Mouse (Mus musculus): ENCODE measurements at regions not wholly inside any gene's neighbourhood (a gene's known extent, or its start where the extent isn't known, plus 50 kb on each side); places are given as distances from the start of the nearest gene placed in this dataset.

- WGBS, result 57% methylated on average over 1 of the region's 1 CpGs
- TF ChIP-seq CTCF (conservative IDR thresholded peaks at IDR 0.05; ENCODE audit: insufficient read depth, insufficient read length, low read depth, low read length), result no peak
- no peak for TF ChIP-seq POLR2A (IDR thresholded peaks at IDR 0.05; ENCODE audit: low read depth, low read length)
- Histone ChIP-seq H3K27me3 (replicated peaks; ENCODE audit: control insufficient read depth, insufficient read depth, low read length) (no peaks in the 10 kb centered on the region), H3K36me3 (ENCODE audit: control insufficient read depth, insufficient read depth, low read length) (no peaks in the 10 kb centered on the region), H3K4me3 (ENCODE audit: insufficient read depth, low read depth, low read length) (no peak overlapping the region), H3K4me1 (ENCODE audit: control insufficient read depth, insufficient read depth, low read length) (no peaks in the 10 kb centered on the region), H3K27ac (ENCODE audit: insufficient read depth, low read depth, low read length) (no peak overlapping the region)
- DNase-seq, result no peak
Measured at GRCm38 (mm10) chr10:109508553-109508952, 497.8 kb upstream of the Syt1 start.

DNA sequence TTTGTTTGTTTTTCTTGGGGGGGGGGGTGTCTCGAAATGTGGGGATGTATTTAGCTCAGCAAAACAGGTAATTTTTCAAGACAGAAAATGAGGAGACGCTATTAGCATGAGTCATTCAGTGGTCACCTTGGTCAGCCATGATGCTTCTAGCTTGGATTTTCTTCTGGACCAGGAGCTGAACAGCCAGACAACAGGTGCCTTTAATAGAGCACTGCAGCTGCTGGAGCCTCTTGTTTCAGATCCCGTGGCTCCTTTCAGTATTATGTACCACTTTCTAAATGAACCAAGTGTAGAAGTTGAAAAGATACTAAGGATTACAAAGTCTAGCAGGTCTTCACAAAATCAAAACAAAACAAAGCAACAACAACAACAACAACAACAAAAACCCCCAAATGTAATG lies 496.4 kb upstream of the Syt1 start:
- DNase-seq, result no peak
- Histone ChIP-seq H3K4me1 (ENCODE audit: control insufficient read depth, insufficient read depth, low read length) (no peaks in the 10 kb centered on the region), H3K27ac (ENCODE audit: insufficient read depth, low read depth, low read length) (no peak overlapping the region), H3K4me3 (ENCODE audit: insufficient read depth, low read depth, low read length) (no peak overlapping the region), H3K36me3 (ENCODE audit: control insufficient read depth, insufficient read depth, low read length) (no peaks in the 10 kb centered on the region), H3K27me3 (replicated peaks; ENCODE audit: control insufficient read depth, insufficient read depth, low read length) (no peaks in the 10 kb centered on the region)
- WGBS, result 69% methylated on average over 3 of the region's 3 CpGs
- TF ChIP-seq POLR2A (IDR thresholded peaks at IDR 0.05; ENCODE audit: low read depth, low read length), result no peak
- no peak for TF ChIP-seq CTCF (conservative IDR thresholded peaks at IDR 0.05; ENCODE audit: insufficient read depth, insufficient read length, low read depth, low read length)

GRCm38 (mm10) chr10:109504683-109505082 lies 493.9 kb upstream of the Syt1 start:
- no peak overlapping the region for H3K27ac ChIP-seq (ENCODE audit: insufficient read depth, low read depth, low read length)
- no peaks in the 10 kb centered on the region for H3K36me3 ChIP-seq (ENCODE audit: control insufficient read depth, insufficient read depth, low read length)
- TF ChIP-seq CTCF (conservative IDR thresholded peaks at IDR 0.05; ENCODE audit: insufficient read depth, insufficient read length, low read depth, low read length) (no peak), POLR2A (IDR thresholded peaks at IDR 0.05; ENCODE audit: low read depth, low read length) (no peak)
- H3K27me3 ChIP-seq (replicated peaks; ENCODE audit: control insufficient read depth, insufficient read depth, low read length), result no peaks in the 10 kb centered on the region
- H3K4me1 ChIP-seq (ENCODE audit: control insufficient read depth, insufficient read depth, low read length), result no peaks in the 10 kb centered on the region
- no peak for DNase-seq
- 64% methylated on average over 4 of the region's 4 CpGs for WGBS
- no peak overlapping the region for H3K4me3 ChIP-seq (ENCODE audit: insufficient read depth, low read depth, low read length)

DNA sequence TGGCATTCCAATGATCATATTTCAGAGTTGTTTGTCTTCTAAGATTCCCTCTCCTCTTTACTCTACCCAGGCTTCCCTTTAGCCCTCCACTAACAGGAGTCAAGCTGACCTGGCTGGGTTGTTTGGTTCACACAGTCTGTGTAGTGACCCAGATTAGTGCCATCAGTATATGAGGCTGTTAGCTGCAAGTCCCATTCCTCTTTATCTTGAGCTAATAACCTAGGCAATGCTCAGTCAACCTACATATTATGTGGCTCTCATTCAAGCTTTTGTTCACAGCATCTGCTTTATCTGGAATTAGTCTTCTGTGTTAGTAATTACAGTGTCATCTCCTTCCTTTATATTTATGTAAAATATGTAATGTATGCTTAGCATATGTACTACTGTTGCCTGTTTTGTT lies 490.1 kb upstream of the Syt1 start:
- Histone ChIP-seq H3K4me3 (ENCODE audit: insufficient read depth, low read depth, low read length) (no peak overlapping the region), H3K36me3 (ENCODE audit: control insufficient read depth, insufficient read depth, low read length) (no peaks in the 10 kb centered on the region), H3K27ac (ENCODE audit: insufficient read depth, low read depth, low read length) (no peak overlapping the region), H3K27me3 (replicated peaks; ENCODE audit: control insufficient read depth, insufficient read depth, low read length) (no peaks in the 10 kb centered on the region), H3K4me1 (ENCODE audit: control insufficient read depth, insufficient read depth, low read length) (no peaks in the 10 kb centered on the region)
- DNase-seq, result no peak
- TF ChIP-seq POLR2A (IDR thresholded peaks at IDR 0.05; ENCODE audit: low read depth, low read length) (no peak), CTCF (conservative IDR thresholded peaks at IDR 0.05; ENCODE audit: insufficient read depth, insufficient read length, low read depth, low read length) (no peak)

DNA sequence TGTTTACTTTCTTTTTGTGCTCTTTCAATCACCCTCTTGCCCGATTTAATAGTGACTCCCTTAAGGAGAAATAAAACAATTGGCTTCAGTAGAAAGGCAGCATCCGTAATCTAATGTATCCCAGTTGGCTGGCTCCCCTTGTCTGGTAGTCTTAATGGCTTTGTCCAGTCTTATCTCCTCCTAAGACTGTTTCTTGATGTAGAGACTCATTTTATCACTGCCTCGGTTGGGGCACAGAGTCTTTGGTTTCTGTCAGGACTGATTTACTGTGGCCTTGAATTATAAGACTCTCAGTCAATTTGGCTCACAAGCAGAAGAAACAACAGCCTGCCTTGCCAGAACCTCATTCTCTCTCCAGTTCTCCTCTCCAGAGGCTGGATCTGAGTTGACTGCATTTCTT lies 487.5 kb upstream of the Syt1 start:
- no peak for DNase-seq
- H3K27me3 ChIP-seq (replicated peaks; ENCODE audit: control insufficient read depth, insufficient read depth, low read length), result no peaks in the 10 kb centered on the region
- H3K27ac ChIP-seq (ENCODE audit: insufficient read depth, low read depth, low read length), result no peak overlapping the region
- no peak overlapping the region for H3K4me3 ChIP-seq (ENCODE audit: insufficient read depth, low read depth, low read length)
- H3K4me1 ChIP-seq (ENCODE audit: control insufficient read depth, insufficient read depth, low read length), result no peaks in the 10 kb centered on the region
- TF ChIP-seq POLR2A (IDR thresholded peaks at IDR 0.05; ENCODE audit: low read depth, low read length) (no peak), CTCF (conservative IDR thresholded peaks at IDR 0.05; ENCODE audit: insufficient read depth, insufficient read length, low read depth, low read length) (no peak)
- no peaks in the 10 kb centered on the region for H3K36me3 ChIP-seq (ENCODE audit: control insufficient read depth, insufficient read depth, low read length)
- WGBS, result 49% methylated on average over 3 of the region's 3 CpGs

GRCm38 (mm10) chr10:109496161-109496560 lies 485.4 kb upstream of the Syt1 start:
- WGBS, result 62% methylated on average over 10 of the region's 10 CpGs
- Histone ChIP-seq H3K4me1 (ENCODE audit: control insufficient read depth, insufficient read depth, low read length) (no peaks in the 10 kb centered on the region), H3K27me3 (replicated peaks; ENCODE audit: control insufficient read depth, insufficient read depth, low read length) (no peaks in the 10 kb centered on the region), H3K36me3 (ENCODE audit: control insufficient read depth, insufficient read depth, low read length) (no peaks in the 10 kb centered on the region), H3K4me3 (ENCODE audit: insufficient read depth, low read depth, low read length) (no peak overlapping the region), H3K27ac (ENCODE audit: insufficient read depth, low read depth, low read length) (no peak overlapping the region)
- DNase-seq, result peak; percentile 2
- TF ChIP-seq CTCF (conservative IDR thresholded peaks at IDR 0.05; ENCODE audit: insufficient read depth, insufficient read length, low read depth, low read length), result no peak
- no peak for TF ChIP-seq POLR2A (IDR thresholded peaks at IDR 0.05; ENCODE audit: low read depth, low read length)

GRCm38 (mm10) chr10:109490765-109491164 lies 480.0 kb upstream of the Syt1 start:
- 85% methylated on average over 4 of the region's 4 CpGs for WGBS
- no peaks in the 10 kb centered on the region for H3K36me3 ChIP-seq (ENCODE audit: control insufficient read depth, insufficient read depth, low read length)

GRCm38 (mm10) chr10:109488000-109488399 lies 477.2 kb upstream of the Syt1 start:
- Histone ChIP-seq H3K4me1 (ENCODE audit: control insufficient read depth, insufficient read depth, low read length) (no peaks in the 10 kb centered on the region), H3K36me3 (ENCODE audit: control insufficient read depth, insufficient read depth, low read length) (no peaks in the 10 kb centered on the region), H3K4me3 (ENCODE audit: insufficient read depth, low read depth, low read length) (no peak overlapping the region), H3K27ac (ENCODE audit: insufficient read depth, low read depth, low read length) (no peak overlapping the region), H3K27me3 (replicated peaks; ENCODE audit: control insufficient read depth, insufficient read depth, low read length) (no peaks in the 10 kb centered on the region)
- DNase-seq, result no peak
- WGBS, result 98% methylated on average over 1 of the region's 1 CpGs
- TF ChIP-seq POLR2A (IDR thresholded peaks at IDR 0.05; ENCODE audit: low read depth, low read length) (no peak), CTCF (conservative IDR thresholded peaks at IDR 0.05; ENCODE audit: insufficient read depth, insufficient read length, low read depth, low read length) (no peak)

More at GRCm38 (mm10) chr10:109490765-109491164, 480.0 kb upstream of the Syt1 start:
- H3K27me3 ChIP-seq (replicated peaks; ENCODE audit: control insufficient read depth, insufficient read depth, low read length), result no peaks in the 10 kb centered on the region
- no peak for DNase-seq
- no peak for TF ChIP-seq POLR2A (IDR thresholded peaks at IDR 0.05; ENCODE audit: low read depth, low read length)
- TF ChIP-seq CTCF (conservative IDR thresholded peaks at IDR 0.05; ENCODE audit: insufficient read depth, insufficient read length, low read depth, low read length), result no peak
- no peak overlapping the region for H3K4me3 ChIP-seq (ENCODE audit: insufficient read depth, low read depth, low read length)
- no peak overlapping the region for H3K27ac ChIP-seq (ENCODE audit: insufficient read depth, low read depth, low read length)
- no peaks in the 10 kb centered on the region for H3K4me1 ChIP-seq (ENCODE audit: control insufficient read depth, insufficient read depth, low read length)

Measured in kidney, adult 2 months (tissue).